Comparison of ENCODE assay signal across 26 mouse cellular contexts in genomic region chr14:12838323-12838722, GRCm38 (mm10). TPM values are rescaled to one million over a fixed set of nuclear protein-coding genes. Genes with fewer than 3 reads are reported as not detected.
DNase-seq lines count a peak whose midpoint lies in the region; ATAC-seq and TF ChIP-seq lines count a peak whose summit lies in the region.
"Had no signal": no experiment of that assay in that cellular context is flagged by ENCODE, and none has a peak within 500 bp of the region (broad histone marks: within the 10 kb centered on the region; RNA-seq: fewer than 3 reads in every experiment).

No protein-coding gene starts in this region.

- H3K9me3 ChIP-seq in forebrain, embryonic 11.5 days (ENCODE audit: control insufficient read depth, low read length), result no peaks in the 10 kb centered on the region
- H3K9me3 ChIP-seq in forebrain, embryonic 12.5 days, result no peaks in the 10 kb centered on the region
- H3K9me3 ChIP-seq in forebrain, embryonic 14.5 days (replicated peaks; ENCODE audit: control insufficient read depth, low read length), result no peaks in the 10 kb centered on the region
- no peaks in the 10 kb centered on the region for H3K9me3 ChIP-seq in forebrain, postnatal 0 days (ENCODE audit: low read length)
- H3K9me3 ChIP-seq: embryonic facial prominence, embryonic 10.5 days; embryonic facial prominence, embryonic 13.5 days; heart, embryonic 12.5 days; heart, embryonic 15.5 days; hindbrain, embryonic 15.5 days had no signal

- intact Hi-C loops in heart, postnatal 36 days (cut with DNase I), result no loop called here

- no peaks in the 10 kb centered on the region for H3K27me3 ChIP-seq in forebrain, embryonic 11.5 days (ENCODE audit: control insufficient read depth, insufficient read depth, low read length)
- no peaks in the 10 kb centered on the region for H3K27me3 ChIP-seq in forebrain, embryonic 12.5 days
- H3K27me3 ChIP-seq in forebrain, embryonic 14.5 days (replicated peaks; ENCODE audit: control insufficient read depth, insufficient read depth, low read length), result no peaks in the 10 kb centered on the region
- H3K27me3 ChIP-seq in forebrain, postnatal 0 days (ENCODE audit: insufficient read depth, low read length), result no peaks in the 10 kb centered on the region
- H3K27me3 ChIP-seq: embryonic facial prominence, embryonic 13.5 days; heart, embryonic 12.5 days; heart, embryonic 15.5 days; hindbrain, embryonic 15.5 days had no signal

- no peak overlapping the region for H3K4me2 ChIP-seq in forebrain, embryonic 11.5 days (ENCODE audit: low read depth, low read length, severe bottlenecking)
- no peak overlapping the region for H3K4me2 ChIP-seq in forebrain, embryonic 12.5 days
- H3K4me2 ChIP-seq in forebrain, embryonic 14.5 days (ENCODE audit: low read length), result no peak overlapping the region
- no peak overlapping the region for H3K4me2 ChIP-seq in forebrain, postnatal 0 days (ENCODE audit: low read depth)
- H3K4me2 ChIP-seq: embryonic facial prominence, embryonic 13.5 days; heart, embryonic 12.5 days; heart, embryonic 15.5 days; hindbrain, embryonic 15.5 days had no signal

- no peak overlapping the region for H3K27ac ChIP-seq in forebrain, embryonic 11.5 days (ENCODE audit: low read depth, low read length)
- no peak overlapping the region for H3K27ac ChIP-seq in forebrain, embryonic 12.5 days
- no peak overlapping the region for H3K27ac ChIP-seq in forebrain, embryonic 14.5 days (ENCODE audit: low read depth, low read length)
- H3K27ac ChIP-seq in forebrain, postnatal 0 days (ENCODE audit: low read depth, low read length), result no peak overlapping the region
- H3K27ac ChIP-seq: embryonic facial prominence, embryonic 10.5 days; embryonic facial prominence, embryonic 13.5 days; heart, embryonic 15.5 days; hindbrain, embryonic 15.5 days had no signal

- H3K36me3 ChIP-seq in forebrain, embryonic 11.5 days (ENCODE audit: control insufficient read depth, insufficient read depth, low read length), result no peaks in the 10 kb centered on the region
- H3K36me3 ChIP-seq in forebrain, embryonic 12.5 days (replicated peaks), result no peaks in the 10 kb centered on the region
- H3K36me3 ChIP-seq in forebrain, embryonic 14.5 days (ENCODE audit: control insufficient read depth, insufficient read depth, low read length), result no peaks in the 10 kb centered on the region
- H3K36me3 ChIP-seq in forebrain, postnatal 0 days (ENCODE audit: insufficient read depth), result no peaks in the 10 kb centered on the region
- H3K36me3 ChIP-seq: embryonic facial prominence, embryonic 10.5 days; embryonic facial prominence, embryonic 13.5 days; heart, embryonic 12.5 days; heart, embryonic 15.5 days; hindbrain, embryonic 15.5 days had no signal

- TF ChIP-seq CTCF in forebrain, postnatal 0 days (IDR thresholded peaks at IDR 0.05; ENCODE audit: low read depth), result no peak

- H3K4me1 ChIP-seq in forebrain, embryonic 11.5 days (replicated peaks; ENCODE audit: control insufficient read depth, insufficient read depth, low read length), result no peaks in the 10 kb centered on the region
- H3K4me1 ChIP-seq in forebrain, embryonic 12.5 days, result peaks cover 3% of the 10 kb centered on the region; the same call in 1 of the 2 replicates
- no peaks in the 10 kb centered on the region for H3K4me1 ChIP-seq in forebrain, embryonic 14.5 days (ENCODE audit: control insufficient read depth, insufficient read depth, low read length)
- no peaks in the 10 kb centered on the region; the same call in 1 of the 2 replicates for H3K4me1 ChIP-seq in forebrain, postnatal 0 days (ENCODE audit: insufficient read depth)
- H3K4me1 ChIP-seq: embryonic facial prominence, embryonic 10.5 days; embryonic facial prominence, embryonic 13.5 days; heart, embryonic 12.5 days; heart, embryonic 15.5 days; hindbrain, embryonic 15.5 days had no signal

- ATAC-seq in forebrain, embryonic 11.5 days (replicated peaks; ENCODE audit: low FRiP score), result peak; percentile 56; the same call in 1 of the 2 replicates
- no peak; the same call in 1 of the 2 replicates for ATAC-seq in forebrain, embryonic 12.5 days (ENCODE audit: low FRiP score)
- ATAC-seq in forebrain, embryonic 14.5 days, result peak; percentile 61; the same call in 1 of the 2 replicates
- peak; percentile 91; the same call in 1 of the 2 replicates for ATAC-seq in forebrain, postnatal 0 days
- ATAC-seq: intestine, postnatal 0 days had no signal

- no peak for DNase-seq in forebrain, embryonic 11.5 days (ENCODE audit: low spot score)
- peak; percentile 42 for DNase-seq in R1 (ENCODE audit: low read depth, low spot score)
- peak; percentile 60 for DNase-seq in forebrain, embryonic 14.5 days (ENCODE audit: low spot score)
- DNase-seq in forebrain, postnatal 0 days, result no peak
- no peak for DNase-seq in layer of hippocampus, postnatal 14 days (ENCODE audit: low spot score in 2 of 2)
- no peak for DNase-seq in urinary bladder, adult 18-20 months (ENCODE audit: low spot score in 2 of 2)
- DNase-seq in heart, postnatal 36 days, result no peak
- DNase-seq: adrenal gland, postnatal 10 days; adrenal gland, postnatal 36 days; cerebellum, adult 11 months; cerebellum, postnatal 36 days; embryo, embryonic 11 days; gastrocnemius, postnatal 25 days; heart, adult 18-20 months; heart, postnatal 10 days; heart, postnatal 4 days; kidney, adult 2 months had no signal

- no peak overlapping the region for H3K4me3 ChIP-seq in forebrain, embryonic 11.5 days (ENCODE audit: low read depth, low read length)
- H3K4me3 ChIP-seq in forebrain, embryonic 12.5 days (replicated peaks), result no peak overlapping the region
- H3K4me3 ChIP-seq in forebrain, embryonic 14.5 days (ENCODE audit: low read depth, low read length), result no peak overlapping the region
- H3K4me3 ChIP-seq in forebrain, postnatal 0 days (ENCODE audit: low read depth, low read length), result no peak overlapping the region
- H3K4me3 ChIP-seq: embryonic facial prominence, embryonic 10.5 days; embryonic facial prominence, embryonic 13.5 days; erythroblast, embryonic 14.5 days; heart, embryonic 12.5 days; heart, embryonic 15.5 days; hindbrain, embryonic 15.5 days had no signal

- H3K9ac ChIP-seq in forebrain, embryonic 11.5 days (ENCODE audit: low read length), result no peak overlapping the region
- no peak overlapping the region for H3K9ac ChIP-seq in forebrain, embryonic 12.5 days
- no peak overlapping the region for H3K9ac ChIP-seq in forebrain, embryonic 14.5 days (ENCODE audit: low read length)
- H3K9ac ChIP-seq in forebrain, postnatal 0 days, result no peak overlapping the region
- H3K9ac ChIP-seq: embryonic facial prominence, embryonic 13.5 days; heart, embryonic 12.5 days; heart, embryonic 15.5 days; hindbrain, embryonic 15.5 days had no signal

RNA-seq across cellular contexts. Expression of gene Cadps, which starts 15.4 kb away (rescaled TPM):
- 12.1 TPM in 2 replicates for polyA plus RNA-seq in forebrain, embryonic 11.5 days (2014; fragmentation: Nextera tagmentation; extraction: Ambion mirVana)
- 15.1 and 15.9 TPM in 2 replicates for polyA plus RNA-seq in forebrain, embryonic 12.5 days (2016; fragmentation: Nextera tagmentation; extraction: Ambion mirVana)
- polyA plus RNA-seq in forebrain, embryonic 14.5 days (2014; fragmentation: Nextera tagmentation; extraction: Ambion mirVana), result 36.0 TPM in 2 replicates
- total RNA-seq in forebrain, postnatal 0 days (2014; rRNA removed), result 154 and 164 TPM in 2 replicates
- polyA plus RNA-seq in forebrain, postnatal 0 days (2015; fragmentation: Nextera tagmentation; extraction: Ambion mirVana), result 16.9 and 27.2 TPM in 2 replicates
- total RNA-seq in layer of hippocampus, postnatal 14 days (2021), result 100 to 1,000 TPM; 254 to 263 TPM
- total RNA-seq in heart, postnatal 36 days (2021), result under 1 TPM in 1 of 2 experiments, not detected in 1; 0.08 TPM
- total RNA-seq: MEL had no signal
- polyA plus RNA-seq: erythroblast, embryonic 14.5 days had no signal

Comparison
In these comparisons a context has a peak if more than half of its experiments do, and no peak if none do; other contexts are left out.
1. DNase-seq: peak in R1 (single experiment) and forebrain, embryonic 14.5 days (single experiment); none in forebrain, embryonic 11.5 days (single experiment), forebrain, postnatal 0 days (single experiment), layer of hippocampus, postnatal 14 days (0 of 2), urinary bladder, adult 18-20 months (0 of 2) and heart, postnatal 36 days (0 of 2).